Mouse (Mus musculus): ENCODE results near the gene Gbp3. TPM values are rescaled to one million over a fixed set of nuclear protein-coding genes. Genes with fewer than 3 reads are reported as not detected.

Gene Gbp3
- total RNA-seq, 2 experiments from 2014 or later = 38.6 to 72.0 TPM

GRCm38 (mm10) chr3:142587386-142587785, 27.6 kb downstream of the Gbp3 start:
- no peak for ATAC-seq (replicated peaks; ENCODE audit: poor library complexity)

- ATAC-seq (replicated peaks; ENCODE audit: poor library complexity) = no peak
Measured at GRCm38 (mm10) chr3:142588888-142589287, 29.1 kb downstream of the Gbp3 start.

GRCm38 (mm10) chr3:142590431-142591067, 30.7 kb downstream of the Gbp3 start:
- peak; percentile 87 for ATAC-seq (replicated peaks; ENCODE audit: poor library complexity)

GRCm38 (mm10) chr3:142594547-142594946, 34.7 kb downstream of the Gbp3 start, which contains the start of gene Gbp2b:
Gene Gbp2b, plus strand, starts transcription at chr3:142594847.
- ATAC-seq (replicated peaks; ENCODE audit: poor library complexity) = no peak

GRCm38 (mm10) chr3:142597923-142598322, 38.1 kb downstream of the Gbp3 start:
- no peak for ATAC-seq (replicated peaks; ENCODE audit: poor library complexity)

- ATAC-seq (replicated peaks; ENCODE audit: poor library complexity) = no peak
Measured at GRCm38 (mm10) chr3:142601675-142602074, 41.8 kb downstream of the Gbp3 start.

- ATAC-seq (replicated peaks; ENCODE audit: poor library complexity) = no peak
Measured at GRCm38 (mm10) chr3:142618658-142619057, 58.8 kb downstream of the Gbp3 start.

- no peak for ATAC-seq (replicated peaks; ENCODE audit: poor library complexity)
Measured at GRCm38 (mm10) chr3:142619606-142620005, 59.8 kb downstream of the Gbp3 start.

GRCm38 (mm10) chr3:142620111-142620955, 60.5 kb downstream of the Gbp3 start, which contains the start of gene Gbp2:
Gene Gbp2, plus strand, starts transcription at chr3:142620602.
- peak; percentile 64 for ATAC-seq (replicated peaks; ENCODE audit: poor library complexity)

- ATAC-seq (replicated peaks; ENCODE audit: poor library complexity) = peak; percentile 87
Measured at GRCm38 (mm10) chr3:142620956-142621562, 61.2 kb downstream of the Gbp3 start.

Other genes with a start within 250 kb of the Gbp3 start
- 16.3 and 20.2 TPM in 2 replicates for gene Pdlim5, start 164.3 kb upstream of the Gbp3 start, total RNA-seq (2015)
- 11.5 and 16.7 TPM in 2 replicates for gene Pdlim5, start 164.3 kb upstream of the Gbp3 start, total RNA-seq (2017)
- 4.4 and 5.1 TPM in 2 replicates for gene Gbp5, start 66.0 kb upstream of the Gbp3 start, total RNA-seq (2015)
- gene Gbp5, start 66.0 kb upstream of the Gbp3 start, total RNA-seq (2017) = 6.8 and 10.5 TPM in 2 replicates
- gene Gbp7, start 29.7 kb upstream of the Gbp3 start, total RNA-seq (2015) = 25.5 and 25.6 TPM in 2 replicates
- 22.4 and 27.9 TPM in 2 replicates for gene Gbp7, start 29.7 kb upstream of the Gbp3 start, total RNA-seq (2017)
- not detected in 2 replicates for gene Gbp2b, start 34.8 kb downstream of the Gbp3 start, total RNA-seq (2015)
- not detected in 2 replicates for gene Gbp2b, start 34.8 kb downstream of the Gbp3 start, total RNA-seq (2017)
- gene Gbp2, start 60.6 kb downstream of the Gbp3 start, total RNA-seq (2015) = 5.0 and 7.6 TPM in 2 replicates
- 9.1 and 9.8 TPM in 2 replicates for gene Gbp2, start 60.6 kb downstream of the Gbp3 start, total RNA-seq (2017)
- gene Kyat3, start 141.0 kb downstream of the Gbp3 start, total RNA-seq (2015) = 21.5 and 32.4 TPM in 2 replicates
- 33.1 and 37.1 TPM in 2 replicates for gene Kyat3, start 141.0 kb downstream of the Gbp3 start, total RNA-seq (2017)
- 95.6 and 98.0 TPM in 2 replicates for gene Gtf2b, start 205.0 kb downstream of the Gbp3 start, total RNA-seq (2015)
- 142 and 154 TPM in 2 replicates for gene Gtf2b, start 205.0 kb downstream of the Gbp3 start, total RNA-seq (2017)